Mouse (Mus musculus): ENCODE results near the gene Vmn1r61.

Vmn1r61 gene

DNA sequence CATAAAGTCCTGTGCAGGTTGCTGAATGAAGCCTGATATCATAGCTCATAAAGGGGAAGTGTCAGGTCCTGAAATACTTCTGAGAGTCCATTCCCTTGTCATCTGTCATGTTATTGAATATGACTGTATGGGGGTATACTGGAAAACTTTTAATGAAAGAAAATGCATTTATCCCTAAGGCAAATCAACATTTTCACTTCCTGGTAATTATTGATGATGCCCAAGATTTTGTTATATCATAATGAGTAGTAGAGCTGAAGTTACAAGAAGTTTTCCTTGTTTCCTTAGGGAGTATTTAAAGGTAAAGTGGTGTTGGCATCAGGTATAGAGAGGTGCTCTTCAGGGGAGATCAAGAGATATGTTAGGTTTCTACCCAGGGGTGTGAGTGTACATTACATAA is at the start of gene Vmn1r61:
Gene Vmn1r61, minus strand, starts transcription at position 101 of the 400 bp plus-strand sequence.
- no peak for DNase-seq (ENCODE audit: low spot score)

Data from embryo, embryonic 10.5 days (tissue).